Mouse (Mus musculus): Measurements from ENCODE around the gene Cntn1. TPM values are rescaled to one million over a fixed set of nuclear protein-coding genes. Genes with fewer than 3 reads are reported as not detected.

Cntn1 gene
- polyA plus RNA-seq, 1 experiment: 144 TPM

GRCm38 (mm10) chr15:92280966-92281365 is 230.0 kb downstream of the Cntn1 start:
- no peak overlapping the region for H3K27ac ChIP-seq (ENCODE audit: insufficient read depth, low read length)
- TF ChIP-seq POLR2A (IDR thresholded peaks at IDR 0.05; ENCODE audit: extremely low read depth, insufficient read depth, low read length) (no peak), CTCF (IDR thresholded peaks at IDR 0.05; ENCODE audit: extremely low read depth, insufficient read depth, low read length) (no peak)
- no peak overlapping the region for H3K4me3 ChIP-seq (ENCODE audit: insufficient read depth, low read length)
- peaks cover 2% of the 10 kb centered on the region for H3K4me1 ChIP-seq (ENCODE audit: control insufficient read depth, insufficient read depth, low read length)

DNA sequence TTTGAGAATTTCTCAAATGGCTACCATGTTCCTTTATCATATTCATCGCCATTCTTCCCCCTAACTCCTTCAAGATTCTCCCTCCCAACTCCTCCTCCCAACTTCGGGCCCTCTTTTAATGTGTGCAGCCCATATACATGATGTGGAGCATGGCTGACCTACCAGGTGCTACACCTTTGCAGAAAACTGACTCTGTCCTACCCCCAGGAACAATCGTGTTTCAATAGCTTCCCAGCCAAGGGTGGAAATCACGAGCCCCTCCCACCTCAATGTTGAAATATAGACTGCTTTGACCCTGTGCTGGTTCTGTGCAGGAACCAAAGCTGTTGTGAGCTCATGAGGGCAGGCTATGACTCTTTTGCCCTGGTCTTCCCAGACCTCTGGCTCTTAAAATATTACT is 236.7 kb downstream of the Cntn1 start:
- no peak for TF ChIP-seq POLR2A (IDR thresholded peaks at IDR 0.05; ENCODE audit: extremely low read depth, insufficient read depth, low read length)
- no peak for TF ChIP-seq CTCF (IDR thresholded peaks at IDR 0.05; ENCODE audit: extremely low read depth, insufficient read depth, low read length)
- no peak overlapping the region for H3K27ac ChIP-seq (ENCODE audit: insufficient read depth, low read length)
- no peaks in the 10 kb centered on the region for H3K4me1 ChIP-seq (ENCODE audit: control insufficient read depth, insufficient read depth, low read length)
- no peak overlapping the region for H3K4me3 ChIP-seq (ENCODE audit: insufficient read depth, low read length)

DNA sequence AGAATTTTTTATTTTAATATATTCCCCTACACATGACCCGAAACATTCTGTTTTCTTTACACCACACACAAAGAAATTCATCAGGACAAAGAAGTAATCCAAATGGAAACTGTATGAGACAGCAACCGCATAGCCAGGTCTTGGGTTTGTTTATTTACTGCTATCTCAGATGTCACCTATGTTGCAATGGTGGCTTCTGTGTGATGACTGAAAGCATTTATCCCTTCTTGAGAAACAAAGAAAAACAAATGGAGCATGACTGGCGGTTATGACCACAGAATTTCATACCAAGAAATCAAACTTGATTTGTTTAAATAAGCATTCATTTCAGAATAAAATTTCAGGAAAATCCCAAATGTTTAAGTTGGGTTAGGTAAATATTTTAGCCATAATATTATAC is 245.5 kb downstream of the Cntn1 start:
- Histone ChIP-seq H3K4me3 (ENCODE audit: insufficient read depth, low read length) (no peak overlapping the region), H3K4me1 (ENCODE audit: control insufficient read depth, insufficient read depth, low read length) (no peaks in the 10 kb centered on the region), H3K27ac (ENCODE audit: insufficient read depth, low read length) (no peak overlapping the region)
- TF ChIP-seq CTCF (IDR thresholded peaks at IDR 0.05; ENCODE audit: extremely low read depth, insufficient read depth, low read length) (no peak), POLR2A (IDR thresholded peaks at IDR 0.05; ENCODE audit: extremely low read depth, insufficient read depth, low read length) (no peak)

DNA sequence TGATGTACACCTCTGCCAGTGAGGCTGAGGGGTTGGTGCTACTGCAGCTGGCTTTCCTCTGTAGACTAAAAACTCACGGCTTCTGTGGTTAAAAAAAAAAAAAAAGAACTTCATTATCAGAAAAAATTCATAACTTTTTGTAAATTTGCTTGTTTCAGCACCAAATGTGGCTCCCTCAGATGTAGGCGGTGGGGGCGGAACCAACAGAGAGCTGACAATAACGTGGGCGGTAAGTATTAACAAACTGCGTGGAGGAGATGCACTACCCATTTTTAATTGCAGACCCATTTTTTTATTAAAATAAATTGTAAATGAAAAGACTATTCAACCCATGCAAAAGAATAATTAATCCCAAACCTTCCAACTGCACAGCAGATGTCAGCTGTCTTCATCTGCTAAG is 251.8 kb downstream of the Cntn1 start:
- Histone ChIP-seq H3K4me1 (ENCODE audit: control insufficient read depth, insufficient read depth, low read length) (peaks cover 4% of the 10 kb centered on the region), H3K4me3 (ENCODE audit: insufficient read depth, low read length) (no peak overlapping the region), H3K27ac (ENCODE audit: insufficient read depth, low read length) (no peak overlapping the region)
- TF ChIP-seq CTCF (IDR thresholded peaks at IDR 0.05; ENCODE audit: extremely low read depth, insufficient read depth, low read length) (no peak), POLR2A (IDR thresholded peaks at IDR 0.05; ENCODE audit: extremely low read depth, insufficient read depth, low read length) (no peak)

GRCm38 (mm10) chr15:92304221-92304620 is 253.3 kb downstream of the Cntn1 start:
- peaks cover 4% of the 10 kb centered on the region for H3K4me1 ChIP-seq (ENCODE audit: control insufficient read depth, insufficient read depth, low read length)
- no peak overlapping the region for H3K27ac ChIP-seq (ENCODE audit: insufficient read depth, low read length)
- no peak overlapping the region for H3K4me3 ChIP-seq (ENCODE audit: insufficient read depth, low read length)
- TF ChIP-seq POLR2A (IDR thresholded peaks at IDR 0.05; ENCODE audit: extremely low read depth, insufficient read depth, low read length) (no peak), CTCF (IDR thresholded peaks at IDR 0.05; ENCODE audit: extremely low read depth, insufficient read depth, low read length) (no peak)

GRCm38 (mm10) chr15:92321959-92322358 is 271.0 kb downstream of the Cntn1 start:
- H3K4me3 ChIP-seq (ENCODE audit: insufficient read depth, low read length): no peak overlapping the region
- TF ChIP-seq CTCF (IDR thresholded peaks at IDR 0.05; ENCODE audit: extremely low read depth, insufficient read depth, low read length) (no peak), POLR2A (IDR thresholded peaks at IDR 0.05; ENCODE audit: extremely low read depth, insufficient read depth, low read length) (no peak)
- H3K4me1 ChIP-seq (ENCODE audit: control insufficient read depth, insufficient read depth, low read length): peaks cover 3% of the 10 kb centered on the region
- H3K27ac ChIP-seq (ENCODE audit: insufficient read depth, low read length): no peak overlapping the region

DNA sequence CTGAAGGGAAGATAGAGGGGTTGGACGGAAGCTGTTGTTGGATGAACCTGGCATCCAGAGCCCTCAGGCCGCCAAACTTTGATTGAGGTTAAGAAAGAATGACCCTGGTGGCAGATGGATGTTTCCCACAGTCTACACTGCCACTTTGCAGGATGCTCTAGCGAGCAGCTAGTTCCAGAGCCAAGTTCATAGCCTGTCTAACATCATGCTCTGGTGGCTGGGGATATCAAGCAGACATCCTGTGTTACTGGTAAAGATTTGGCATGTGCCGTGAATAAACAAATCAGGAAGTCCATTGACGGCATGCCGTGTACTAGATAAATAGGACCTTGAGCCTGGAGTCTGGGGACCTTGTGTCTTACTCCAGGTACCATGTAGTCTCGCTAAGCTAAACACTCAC is 276.1 kb downstream of the Cntn1 start:
- Histone ChIP-seq H3K4me3 (ENCODE audit: insufficient read depth, low read length) (no peak overlapping the region), H3K27ac (ENCODE audit: insufficient read depth, low read length) (no peak overlapping the region), H3K4me1 (ENCODE audit: control insufficient read depth, insufficient read depth, low read length) (no peaks in the 10 kb centered on the region)
- TF ChIP-seq POLR2A (IDR thresholded peaks at IDR 0.05; ENCODE audit: extremely low read depth, insufficient read depth, low read length): no peak
- TF ChIP-seq CTCF (IDR thresholded peaks at IDR 0.05; ENCODE audit: extremely low read depth, insufficient read depth, low read length): no peak

DNA sequence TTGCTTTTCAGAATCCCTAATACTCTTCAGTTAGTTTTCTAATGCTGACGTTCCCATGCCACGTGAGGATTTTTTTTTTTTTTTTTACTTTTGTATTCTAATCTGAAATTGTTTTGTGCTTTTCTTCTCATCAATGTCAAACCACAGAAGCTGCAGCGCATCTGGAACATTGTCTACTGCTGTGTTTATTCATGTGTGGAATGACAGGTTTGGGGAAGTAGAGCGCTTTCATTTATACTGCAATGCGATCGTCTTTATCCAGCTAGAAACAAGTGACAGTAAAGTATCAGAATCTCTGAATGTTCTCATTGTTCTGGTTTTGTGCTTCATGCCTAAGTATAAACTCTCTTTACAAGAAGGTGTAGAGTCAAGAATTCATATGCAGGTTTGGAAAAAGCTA is 289.3 kb downstream of the Cntn1 start:
- TF ChIP-seq POLR2A (IDR thresholded peaks at IDR 0.05; ENCODE audit: extremely low read depth, insufficient read depth, low read length): no peak
- no peak for TF ChIP-seq CTCF (IDR thresholded peaks at IDR 0.05; ENCODE audit: extremely low read depth, insufficient read depth, low read length)
- no peaks in the 10 kb centered on the region; the same call in 1 of the 2 replicates for H3K4me1 ChIP-seq (ENCODE audit: control insufficient read depth, insufficient read depth, low read length)
- no peak overlapping the region for H3K4me3 ChIP-seq (ENCODE audit: insufficient read depth, low read length)
- H3K27ac ChIP-seq (ENCODE audit: insufficient read depth, low read length): no peak overlapping the region

DNA sequence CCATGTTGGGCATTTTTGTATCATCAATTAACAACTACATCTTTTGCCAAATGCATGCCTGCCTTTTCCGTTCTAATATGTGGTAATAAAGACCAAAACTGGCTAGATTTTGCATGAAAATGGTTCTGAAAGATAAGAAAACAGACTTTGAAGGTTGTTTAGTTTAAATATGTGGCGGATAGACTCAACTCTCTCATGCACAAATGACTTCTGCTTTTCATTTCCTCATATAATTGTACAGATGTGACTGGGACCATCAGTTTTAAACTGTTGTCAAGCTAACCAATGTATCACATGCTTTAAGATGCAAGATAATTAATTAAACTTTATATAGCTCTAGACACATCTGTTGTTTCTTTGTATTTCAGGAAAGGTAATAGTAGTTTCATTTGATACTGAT is 290.5 kb downstream of the Cntn1 start:
- no peaks in the 10 kb centered on the region; the same call in 1 of the 2 replicates for H3K4me1 ChIP-seq (ENCODE audit: control insufficient read depth, insufficient read depth, low read length)
- H3K27ac ChIP-seq (ENCODE audit: insufficient read depth, low read length): no peak overlapping the region
- no peak for TF ChIP-seq POLR2A (IDR thresholded peaks at IDR 0.05; ENCODE audit: extremely low read depth, insufficient read depth, low read length)
- no peak for TF ChIP-seq CTCF (IDR thresholded peaks at IDR 0.05; ENCODE audit: extremely low read depth, insufficient read depth, low read length)
- no peak overlapping the region for H3K4me3 ChIP-seq (ENCODE audit: insufficient read depth, low read length)

GRCm38 (mm10) chr15:92344136-92344869 is 293.3 kb downstream of the Cntn1 start:
- H3K4me3 ChIP-seq (ENCODE audit: insufficient read depth, low read length): peak overlapping the region; percentile 19
- H3K27ac ChIP-seq (ENCODE audit: insufficient read depth, low read length): no peak overlapping the region
- TF ChIP-seq CTCF (IDR thresholded peaks at IDR 0.05; ENCODE audit: extremely low read depth, insufficient read depth, low read length) (no peak), POLR2A (IDR thresholded peaks at IDR 0.05; ENCODE audit: extremely low read depth, insufficient read depth, low read length) (no peak)
- H3K4me1 ChIP-seq (ENCODE audit: control insufficient read depth, insufficient read depth, low read length): peaks cover 1% of the 10 kb centered on the region; the same call in 1 of the 2 replicates
